Mouse (Mus musculus) kidney, postnatal 36 days (tissue): ENCODE results near the gene Stmn1.

Source experiments
- DNase-seq, 2 experiments: peaks; one replicate each; pipeline ENCODE4 v3.0.0; 2021 to 2022; ENCODE audit warnings: mixed read lengths in 2 of 2

The Stmn1 gene

GRCm38 (mm10) chr4:134517719-134518118 lies 49.6 kb downstream of the Stmn1 start:
- DNase-seq, result no peak

DNA sequence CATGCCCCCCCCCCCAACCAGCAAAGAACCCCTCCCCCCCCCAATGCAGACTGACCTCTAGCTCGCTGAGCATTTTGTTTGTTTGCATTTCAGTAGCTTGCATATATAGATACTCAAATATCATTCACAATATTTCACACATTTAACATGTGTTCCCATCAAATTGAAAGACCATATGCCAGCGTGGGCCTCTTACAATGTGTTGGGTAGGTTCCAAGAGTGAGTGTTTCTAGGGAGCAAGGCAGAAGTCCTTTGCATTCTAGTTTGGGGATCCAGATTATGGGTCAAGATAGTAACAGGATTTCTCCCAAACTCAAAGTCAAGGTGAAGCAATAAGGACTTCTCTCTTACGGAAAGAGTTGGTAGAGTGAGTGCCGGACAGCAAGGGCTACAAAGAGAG lies 50.4 kb downstream of the Stmn1 start:
- no peak for DNase-seq

DNA sequence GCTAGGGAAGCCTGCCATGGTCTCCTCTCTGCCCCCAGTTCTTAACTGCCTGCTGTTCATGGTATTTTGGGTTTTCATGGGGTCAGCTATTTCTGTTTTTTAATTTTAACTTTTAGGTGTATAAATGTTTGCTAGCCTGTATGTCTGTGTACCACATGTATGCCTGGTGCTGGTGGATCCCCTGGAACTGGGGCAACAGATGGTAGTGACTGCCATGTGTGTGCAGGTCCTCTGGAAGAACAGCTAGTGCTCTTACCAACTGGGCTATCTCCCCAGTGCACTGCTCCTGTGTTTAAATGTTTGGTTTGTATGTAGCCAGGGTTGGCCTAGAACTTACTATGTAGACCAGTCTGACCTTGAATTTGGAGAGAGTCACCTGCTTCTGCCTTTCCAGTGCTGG lies 51.2 kb downstream of the Stmn1 start:
- DNase-seq, result no peak
